Mouse (Mus musculus) layer of hippocampus, adult 2 months (tissue): ENCODE measurements around the gene Arhgap10. TPM values are rescaled to one million over a fixed set of nuclear protein-coding genes. Genes with fewer than 3 reads are reported as not detected.
A peak's percentile ranks its signal among the peaks of the same experiment; 100 is the strongest.

Experiments
- DNase-seq, 2 experiments: peaks; one replicate each; pipeline ENCODE4 v3.0.0; 2022; ENCODE audit warnings: low spot score in 2 of 2
- H3K27ac ChIP-seq: fragments of 200-600 bp; 2 replicates; pipeline ENCODE4 v1.8.1; 2022
- H3K4me3 ChIP-seq: fragments of 200-600 bp; 2 replicates; pipeline ENCODE4 v1.8.1; 2022; ENCODE audit warnings: mild to moderate bottlenecking
- CTCF ChIP-seq: fragments of 200-600 bp; conservative IDR thresholded peaks from 2 replicates; pipeline ENCODE4 v1.8.1; 2022; ENCODE audit warnings: antibody characterized with exemption, mild to moderate bottlenecking, moderate library complexity
- total RNA-seq, 2 experiments: library from RNA; stranded (reverse); gene quantifications; 2 replicates each; pipeline ENCODE4 v1.2.3; 2021

Arhgap10 gene
- total RNA-seq, 2 experiments from 2014 or later, result 8.3 to 11.2 TPM

- no peak for DNase-seq
- Histone ChIP-seq H3K27ac (no peak overlapping the region), H3K4me3 (no peak overlapping the region)
- no peak for TF ChIP-seq CTCF
Observed at GRCm38 (mm10) chr8:77510426-77510825, 7.3 kb downstream of the Arhgap10 start.

DNA sequence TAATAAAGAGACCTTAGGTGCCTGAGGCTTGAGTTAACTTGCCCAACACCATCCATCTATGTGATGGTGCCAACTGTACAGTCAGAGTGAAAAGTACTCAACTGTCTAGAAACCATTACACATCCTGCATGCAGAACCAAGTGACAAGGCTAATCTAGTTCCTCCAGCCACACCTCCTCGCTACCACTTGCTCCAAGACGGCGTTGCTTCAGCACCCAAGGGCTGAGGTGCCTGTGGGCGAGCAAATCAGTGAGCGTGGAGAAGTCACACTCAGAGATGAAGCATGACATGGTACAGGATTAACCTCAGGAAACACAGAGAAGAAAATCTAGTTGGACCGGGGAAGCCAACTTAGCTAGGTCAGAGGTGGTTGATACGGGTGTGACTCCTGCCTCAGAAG, 8.7 kb downstream of the Arhgap10 start:
- H3K4me3 ChIP-seq, result no peak overlapping the region
- TF ChIP-seq CTCF, result no peak
- DNase-seq, result no peak
- no peak overlapping the region for H3K27ac ChIP-seq

DNA sequence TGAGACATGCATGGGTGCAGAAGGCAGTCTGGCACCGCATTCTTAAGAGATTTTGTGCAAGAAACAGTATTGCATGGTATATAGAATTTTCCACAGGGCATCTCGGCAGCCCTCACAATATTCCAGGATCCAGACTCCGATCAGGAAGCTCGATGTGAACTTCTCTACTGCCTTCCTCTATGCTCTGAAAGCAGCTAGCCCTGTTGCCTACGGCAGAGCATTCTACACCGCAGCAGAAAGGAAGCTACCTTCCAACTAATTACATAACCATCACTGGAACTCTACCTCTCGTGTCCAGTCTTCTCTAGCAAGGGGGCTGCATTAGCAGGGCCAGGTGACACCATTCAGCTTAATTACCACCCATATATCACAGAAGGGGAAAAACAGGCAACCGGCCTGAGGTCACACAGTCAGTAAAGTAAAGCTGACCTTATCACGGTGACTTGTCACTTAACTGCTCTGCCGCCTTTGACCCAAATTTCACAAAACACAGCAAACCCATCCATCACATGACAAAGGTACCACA, 10.2 kb downstream of the Arhgap10 start:
- Histone ChIP-seq H3K4me3 (no peak overlapping the region), H3K27ac (no peak overlapping the region)
- no peak for TF ChIP-seq CTCF
- DNase-seq, result no peak

GRCm38 (mm10) chr8:77506539-77506938, 11.2 kb downstream of the Arhgap10 start:
- no peak for TF ChIP-seq CTCF
- Histone ChIP-seq H3K27ac (no peak overlapping the region), H3K4me3 (no peak overlapping the region)
- DNase-seq, result no peak

DNA sequence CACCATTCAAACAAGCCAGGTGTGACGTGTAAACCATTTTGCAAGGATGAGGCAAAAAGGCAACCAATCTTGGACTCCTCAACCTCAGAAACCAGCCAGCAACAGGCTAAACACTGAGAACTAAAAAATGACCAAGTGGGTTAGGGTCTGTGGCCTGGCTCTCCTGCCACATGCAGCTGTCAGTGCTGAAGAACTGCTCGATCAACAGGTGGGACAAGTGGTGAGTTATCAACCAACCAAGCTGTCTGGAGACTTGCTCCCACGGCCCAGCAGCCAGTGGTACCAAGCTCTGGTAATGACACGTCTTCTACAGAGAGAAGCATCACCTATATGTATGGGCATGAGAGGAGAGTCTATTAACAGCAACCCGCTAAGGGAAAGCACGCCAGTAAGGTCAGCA, 15.2 kb downstream of the Arhgap10 start:
- H3K27ac ChIP-seq, result no peak overlapping the region
- no peak for TF ChIP-seq CTCF
- no peak for DNase-seq
- H3K4me3 ChIP-seq, result no peak overlapping the region

DNA sequence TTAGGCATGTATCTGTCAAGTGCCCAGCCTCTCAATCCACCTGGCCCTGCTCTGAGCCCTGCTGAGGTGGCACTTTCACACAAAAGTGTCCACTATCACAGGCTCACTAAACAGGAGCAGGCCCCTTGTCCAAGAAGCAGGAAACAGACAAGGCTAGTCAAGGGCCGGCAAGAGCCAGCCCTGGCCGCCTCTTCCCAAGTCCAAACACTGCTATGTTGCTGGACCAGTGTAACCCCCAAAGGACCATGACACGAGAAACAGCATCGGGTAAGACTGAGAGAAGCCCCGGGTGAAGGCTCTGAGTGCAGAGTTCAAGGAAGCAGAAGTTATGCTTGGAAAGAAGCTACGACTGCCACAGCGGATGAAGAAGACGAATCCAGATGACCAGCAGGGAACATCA, 16.6 kb downstream of the Arhgap10 start:
- no peak overlapping the region for H3K4me3 ChIP-seq
- H3K27ac ChIP-seq, result no peak overlapping the region
- no peak for TF ChIP-seq CTCF

GRCm38 (mm10) chr8:77500264-77500663, 17.5 kb downstream of the Arhgap10 start:
- no peak overlapping the region for H3K27ac ChIP-seq
- H3K4me3 ChIP-seq, result no peak overlapping the region
- TF ChIP-seq CTCF, result no peak
- no peak for DNase-seq

More for the DNA sequence above, 16.6 kb downstream of the Arhgap10 start:
- DNase-seq, result no peak

DNA sequence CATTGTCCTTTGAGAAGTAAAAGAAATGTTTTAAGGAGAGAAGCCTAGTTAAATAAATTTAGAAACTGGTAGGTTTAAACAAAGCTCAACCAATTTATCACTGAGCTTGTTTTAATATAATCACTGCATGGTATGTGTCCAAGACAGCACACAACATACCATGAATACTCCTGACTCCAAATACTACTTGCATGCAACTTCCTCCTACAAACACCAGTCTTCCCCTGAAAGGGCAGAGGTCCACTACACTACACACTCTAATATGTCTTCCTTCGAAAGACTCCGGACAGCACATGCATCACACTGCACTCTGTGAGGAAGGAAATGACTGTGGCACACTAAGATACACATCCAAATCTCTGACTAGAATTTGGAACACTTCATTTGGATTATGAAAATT, 20.3 kb downstream of the Arhgap10 start:
- Histone ChIP-seq H3K27ac (no peak overlapping the region), H3K4me3 (no peak overlapping the region)
- TF ChIP-seq CTCF, result no peak
- no peak for DNase-seq

GRCm38 (mm10) chr8:77496253-77496652, 21.5 kb downstream of the Arhgap10 start:
- Histone ChIP-seq H3K4me3 (no peak overlapping the region), H3K27ac (no peak overlapping the region)
- TF ChIP-seq CTCF, result no peak
- DNase-seq, result no peak

GRCm38 (mm10) chr8:77494376-77495328, 23.1 kb downstream of the Arhgap10 start:
- no peak for TF ChIP-seq CTCF
- no peak for DNase-seq
- Histone ChIP-seq H3K4me3 (no peak overlapping the region), H3K27ac (peak overlapping the region; percentile 18; the same call in 1 of the 2 replicates)

- H3K27ac ChIP-seq, result peak overlapping the region; percentile 15; the same call in 1 of the 2 replicates
- peak; percentile 30 to 63 for DNase-seq
- H3K4me3 ChIP-seq, result no peak overlapping the region
- no peak for TF ChIP-seq CTCF
Observed at GRCm38 (mm10) chr8:77492356-77493058, 25.2 kb downstream of the Arhgap10 start.

- H3K27ac ChIP-seq, result 0 out of 2 replicates have a peak overlapping the region, but pooled peaks have one; percentile 15
Observed at GRCm38 (mm10) chr8:77491231-77491923, 26.4 kb downstream of the Arhgap10 start.

More at GRCm38 (mm10) chr8:77491231-77491923, 26.4 kb downstream of the Arhgap10 start:
- no peak for DNase-seq
- no peak overlapping the region for H3K4me3 ChIP-seq
- no peak for TF ChIP-seq CTCF
